Mouse (Mus musculus): ENCODE data around the gene Gm12845.
"Not testable (repeated sequence)": the region's sequence is repeated elsewhere in the genome, so short reads cannot be mapped to it uniquely, and the experiment has no call there.

The Gm12845 gene

DNA sequence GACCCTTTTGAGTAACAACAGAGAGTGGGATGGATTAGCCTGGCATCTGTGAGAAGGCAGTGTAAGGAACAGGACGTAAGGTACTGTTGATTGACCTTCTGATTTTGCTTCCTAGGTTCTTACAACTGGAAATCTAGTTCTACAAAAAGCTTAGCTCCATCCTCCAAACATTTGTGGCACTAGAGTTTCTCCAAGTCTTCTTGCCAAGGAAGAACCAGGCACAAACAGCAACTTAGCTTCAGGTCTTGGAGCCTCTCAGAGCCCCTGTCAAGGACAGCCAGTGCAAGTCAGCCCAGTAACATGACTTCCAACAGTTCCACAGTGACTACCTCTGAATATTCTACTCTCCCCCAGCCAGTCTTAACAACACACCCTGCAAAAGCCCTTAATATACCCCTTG is at the start of gene Gm12845:
Gene Gm12845, plus strand, starts transcription at position 301 of the 400 bp plus-strand sequence.
- no peak for DNase-seq (ENCODE audit: low spot score in 2 of 2)

DNA sequence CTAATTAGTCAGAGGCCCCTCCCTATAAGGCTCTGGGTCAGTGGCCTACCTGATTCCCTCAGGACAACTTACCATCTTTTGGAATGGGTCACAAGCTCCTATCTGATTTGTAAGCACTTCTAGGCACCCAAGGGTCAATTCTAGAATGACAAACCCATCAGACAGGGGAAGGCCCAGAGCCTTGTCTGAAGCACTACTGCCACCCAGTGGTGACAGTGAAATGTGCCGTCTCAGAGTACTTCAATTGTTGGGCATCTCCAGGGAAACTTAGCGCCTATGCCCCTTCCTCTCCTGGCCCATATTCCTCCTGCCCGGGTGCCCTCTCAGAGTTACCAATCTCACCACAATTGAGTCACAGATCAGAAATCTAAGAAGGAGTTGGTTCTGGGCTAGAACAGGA is 47.3 kb upstream of the Gm12845 start:
- DNase-seq (ENCODE audit: low spot score in 2 of 2) = peak; percentile 73 to 88

- no peak for DNase-seq (ENCODE audit: low spot score in 2 of 2)
These were observed 43.2 kb upstream of the Gm12845 start for GRCm38 (mm10) chr4:117680963-117681362.

DNA sequence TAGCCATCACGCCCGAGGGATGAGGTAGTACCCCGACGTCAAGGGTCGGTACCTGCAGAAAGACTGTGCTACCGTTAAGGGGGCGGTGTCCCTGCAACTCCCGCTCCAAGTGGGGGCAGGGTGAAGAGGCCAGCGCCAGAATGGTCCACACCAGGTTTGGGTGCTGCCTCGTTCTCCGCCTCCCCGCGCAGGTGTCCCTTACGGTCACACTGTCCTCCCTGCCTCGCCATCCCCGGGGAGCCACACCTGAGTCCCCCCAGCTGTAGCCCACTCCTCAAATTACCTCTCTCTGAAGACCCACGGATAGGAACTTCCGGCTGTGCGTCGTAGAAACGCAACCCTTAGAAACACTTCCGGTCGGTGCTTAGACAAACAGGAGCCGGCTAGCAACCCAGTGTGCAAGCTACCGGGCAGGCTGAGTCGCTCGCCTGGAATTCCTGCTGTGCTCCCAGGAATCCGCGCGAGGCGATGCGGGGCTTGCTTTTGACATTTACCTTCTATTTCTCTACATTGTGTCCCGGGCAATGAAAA is 42.2 kb upstream of the Gm12845 start, which contains the start of gene Dmap1:
Gene Dmap1, minus strand, starts transcription at position 343 of the 531 bp plus-strand sequence.
- DNase-seq (ENCODE audit: low spot score in 2 of 2) = peak; percentile 81 to 91

DNA sequence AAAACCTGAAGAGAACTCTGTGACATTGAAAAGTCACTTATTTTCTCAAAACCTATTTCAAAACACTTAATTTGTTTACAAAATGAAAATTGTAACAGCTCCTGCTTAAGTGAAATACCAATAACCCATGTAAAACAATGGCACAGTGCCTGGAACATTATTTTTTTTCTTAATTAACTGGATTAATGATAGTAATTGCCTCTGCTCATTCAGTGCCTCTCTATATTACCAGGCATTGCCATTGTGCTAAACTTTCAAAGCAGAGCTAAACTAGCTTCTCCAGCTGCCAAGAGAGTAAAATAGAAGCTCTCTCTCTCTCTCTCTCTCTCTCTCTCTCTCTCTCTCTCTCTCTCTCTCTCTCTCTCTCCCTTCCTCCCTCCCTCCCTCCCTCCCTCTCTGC is 41.7 kb upstream of the Gm12845 start:
- DNase-seq (ENCODE audit: low spot score in 2 of 2) = no peak

GRCm38 (mm10) chr4:117683048-117683768 is 41.0 kb upstream of the Gm12845 start:
- DNase-seq (ENCODE audit: low spot score in 2 of 2) = no peak

DNA sequence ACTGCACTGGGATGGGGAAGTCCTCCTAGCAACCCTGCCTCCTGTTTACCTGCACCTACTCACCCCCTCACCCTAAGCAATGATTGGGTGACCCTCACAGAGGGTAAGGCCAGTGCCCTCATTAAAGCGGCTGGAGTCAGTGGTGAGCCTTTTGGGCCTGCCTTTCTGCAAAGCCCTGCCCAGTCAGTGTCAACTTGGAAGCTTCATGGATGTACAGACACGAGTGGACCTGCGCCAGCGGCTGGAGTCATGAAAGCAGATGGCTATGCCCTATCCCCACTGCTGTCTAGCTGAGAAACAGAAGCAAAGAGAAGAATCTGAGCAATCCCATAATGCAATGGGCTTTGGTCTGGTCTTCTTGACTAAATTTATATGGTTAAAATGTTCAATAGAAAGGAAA is 37.9 kb upstream of the Gm12845 start:
- DNase-seq (ENCODE audit: low spot score in 2 of 2) = no peak

GRCm38 (mm10) chr4:117705361-117705760 is 18.9 kb upstream of the Gm12845 start:
- DNase-seq (ENCODE audit: low spot score in 2 of 2) = peak; percentile 34 to 68

- DNase-seq (ENCODE audit: low spot score in 2 of 2) = no peak
These were observed 15.2 kb upstream of the Gm12845 start for GRCm38 (mm10) chr4:117708780-117709550.

- no peak for DNase-seq (ENCODE audit: low spot score in 2 of 2)
These were observed 11.9 kb upstream of the Gm12845 start for GRCm38 (mm10) chr4:117712314-117712713.

DNA sequence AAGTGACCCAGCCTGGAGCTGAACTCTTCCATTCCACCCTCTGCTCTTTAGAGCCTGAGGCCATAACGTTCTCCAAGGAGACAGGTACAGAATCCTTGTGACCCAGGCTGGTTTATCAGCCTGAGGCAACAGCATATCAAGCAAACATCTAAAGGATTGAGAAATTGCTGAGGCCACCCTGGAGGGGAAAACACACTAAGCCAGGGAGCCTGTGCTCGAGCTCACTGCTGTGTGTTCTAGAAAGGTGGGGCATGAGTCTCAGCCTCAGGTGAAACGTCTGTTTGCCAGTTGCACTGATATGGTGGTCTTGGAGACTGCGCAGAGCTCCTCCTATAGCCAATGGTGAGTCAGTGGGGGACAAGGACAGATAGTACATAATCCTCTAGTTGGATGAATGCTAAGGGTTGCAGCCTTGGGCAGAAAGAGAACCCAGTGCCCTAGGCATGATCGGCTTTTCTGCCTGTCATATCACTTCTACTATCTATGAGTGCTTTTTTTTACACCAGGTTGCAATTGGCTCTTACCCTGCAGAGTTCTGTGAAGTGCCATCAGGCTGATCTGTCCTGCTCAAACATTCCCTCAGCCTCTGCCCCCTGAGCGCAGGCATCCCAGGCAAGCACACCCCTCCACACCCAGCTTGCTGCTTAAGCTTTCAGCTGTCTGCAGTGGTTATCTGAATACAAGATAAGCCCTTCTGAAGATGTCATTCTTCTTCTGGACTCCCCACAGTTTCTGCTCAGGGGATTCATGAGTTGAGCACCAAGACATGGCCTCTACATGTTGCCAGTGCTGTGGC is 10.7 kb upstream of the Gm12845 start:
- no peak for DNase-seq (ENCODE audit: low spot score in 2 of 2)

- DNase-seq (ENCODE audit: low spot score in 2 of 2) = no peak
These were observed 7.7 kb downstream of the Gm12845 start for GRCm38 (mm10) chr4:117731926-117732325.

DNA sequence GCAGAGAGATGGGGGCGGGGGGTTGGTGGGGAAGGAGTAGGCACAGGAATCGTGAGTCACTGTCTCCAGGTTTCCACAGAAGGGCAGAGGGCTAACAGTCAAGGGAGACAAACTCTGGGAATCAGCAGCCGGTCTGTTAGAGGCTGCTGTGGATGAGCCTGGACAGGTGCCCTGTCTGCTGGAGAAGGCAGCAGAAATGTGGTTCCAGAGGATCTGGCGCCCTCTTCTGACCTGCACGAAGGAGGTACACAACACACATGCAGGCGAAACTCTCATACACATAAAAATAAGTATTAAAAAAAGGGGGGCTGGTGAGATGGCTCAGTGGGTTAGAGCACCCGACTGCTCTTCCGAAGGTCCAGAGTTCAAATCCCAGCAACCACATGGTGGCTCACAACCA is 13.3 kb downstream of the Gm12845 start:
- no peak for DNase-seq (ENCODE audit: low spot score in 2 of 2)

DNA sequence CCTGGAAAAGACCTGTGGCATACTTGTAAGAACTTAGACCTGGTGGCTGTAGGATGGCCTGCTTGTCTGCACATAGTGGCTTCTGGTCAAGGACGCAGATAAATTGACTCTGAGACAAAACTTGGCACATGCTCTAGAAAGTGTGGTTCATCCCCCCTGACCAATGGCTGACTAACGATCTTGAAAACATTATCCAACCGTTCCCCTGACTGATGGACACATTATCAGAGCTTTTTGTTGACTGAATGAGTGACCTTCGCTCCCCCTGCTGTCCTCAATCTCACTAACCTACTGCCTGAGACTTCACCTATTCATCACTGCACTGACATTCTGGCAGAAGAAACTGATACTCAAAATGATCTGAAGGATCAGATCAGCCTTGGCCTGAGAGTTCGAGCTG is 28.3 kb downstream of the Gm12845 start:
- not testable (repeated sequence) for DNase-seq (ENCODE audit: low spot score in 2 of 2)

GRCm38 (mm10) chr4:117760151-117760550 is 35.9 kb downstream of the Gm12845 start:
- no peak for DNase-seq (ENCODE audit: low spot score in 2 of 2)

GRCm38 (mm10) chr4:117765416-117765815 is 41.2 kb downstream of the Gm12845 start, which contains the start of gene Klf17:
Gene Klf17, minus strand, starts transcription at chr4:117765648.
- DNase-seq (ENCODE audit: low spot score in 2 of 2) = no peak

DNA sequence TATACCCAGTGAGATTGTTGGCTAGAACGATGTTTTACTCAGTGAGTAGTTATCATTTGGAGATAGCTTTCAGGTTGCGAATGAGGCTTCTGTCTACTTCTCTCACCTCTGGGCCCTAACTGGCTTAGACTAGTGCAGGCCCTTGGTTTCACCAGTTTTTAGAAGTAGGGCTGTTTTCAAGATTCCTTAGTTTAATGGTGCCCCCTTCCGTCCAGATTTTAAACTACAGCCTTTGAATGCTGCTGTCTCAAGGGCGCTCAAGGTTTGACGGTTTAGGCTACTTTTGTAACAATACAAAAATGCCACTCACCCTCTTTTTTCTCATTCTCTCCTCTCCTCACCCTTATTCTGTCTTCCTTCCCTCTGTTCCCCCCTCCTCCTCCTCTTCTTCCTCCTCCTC is 46.7 kb downstream of the Gm12845 start:
- peak; percentile 52 to 78 for DNase-seq (ENCODE audit: low spot score in 2 of 2)

DNA sequence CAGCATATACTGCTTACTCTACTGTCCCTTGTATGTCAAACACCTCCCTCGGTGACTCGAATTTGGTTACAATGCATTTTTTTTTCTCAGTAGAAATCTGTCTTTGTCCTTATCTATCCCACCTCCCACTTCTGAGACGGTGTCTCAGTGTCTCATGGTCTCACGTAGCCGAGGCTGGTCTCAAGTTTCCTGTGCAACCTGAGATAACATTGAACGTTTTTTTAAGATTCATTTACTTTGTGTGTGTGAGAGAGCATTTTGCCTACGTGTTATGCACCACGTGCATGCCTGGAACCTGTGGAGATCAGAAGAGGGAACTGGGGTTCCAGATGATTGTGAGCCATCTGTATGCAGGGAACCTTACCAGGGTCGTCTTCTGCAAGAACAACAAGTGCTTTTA is 48.7 kb downstream of the Gm12845 start:
- no peak for DNase-seq (ENCODE audit: low spot score in 2 of 2)

All from spleen, postnatal 4 days (tissue).